Mouse (Mus musculus) myocyte (in vitro differentiated cells): Measurements from ENCODE around the gene Ihh.

ENCODE experiments used
- E2F4 ChIP-seq: IDR thresholded peaks from one replicate; pipeline ENCODE4 v1.6.1; 2011; ENCODE audit warnings: mild to moderate bottlenecking, control low read depth, moderate library complexity; ENCODE audit not compliant: insufficient read depth
- SRF ChIP-seq: IDR thresholded peaks from one replicate; pipeline ENCODE4 v1.6.1; 2011; ENCODE audit warnings: low read depth; ENCODE audit not compliant: control insufficient read depth, insufficient read length

- TF ChIP-seq E2F4 (no peak), SRF (no peak)
Observed at GRCm38 (mm10) chr1:74951556-74952210, at the start of gene Ihh.
